Mouse (Mus musculus): Measurements from ENCODE around the gene Ubxn2a.

DNA sequence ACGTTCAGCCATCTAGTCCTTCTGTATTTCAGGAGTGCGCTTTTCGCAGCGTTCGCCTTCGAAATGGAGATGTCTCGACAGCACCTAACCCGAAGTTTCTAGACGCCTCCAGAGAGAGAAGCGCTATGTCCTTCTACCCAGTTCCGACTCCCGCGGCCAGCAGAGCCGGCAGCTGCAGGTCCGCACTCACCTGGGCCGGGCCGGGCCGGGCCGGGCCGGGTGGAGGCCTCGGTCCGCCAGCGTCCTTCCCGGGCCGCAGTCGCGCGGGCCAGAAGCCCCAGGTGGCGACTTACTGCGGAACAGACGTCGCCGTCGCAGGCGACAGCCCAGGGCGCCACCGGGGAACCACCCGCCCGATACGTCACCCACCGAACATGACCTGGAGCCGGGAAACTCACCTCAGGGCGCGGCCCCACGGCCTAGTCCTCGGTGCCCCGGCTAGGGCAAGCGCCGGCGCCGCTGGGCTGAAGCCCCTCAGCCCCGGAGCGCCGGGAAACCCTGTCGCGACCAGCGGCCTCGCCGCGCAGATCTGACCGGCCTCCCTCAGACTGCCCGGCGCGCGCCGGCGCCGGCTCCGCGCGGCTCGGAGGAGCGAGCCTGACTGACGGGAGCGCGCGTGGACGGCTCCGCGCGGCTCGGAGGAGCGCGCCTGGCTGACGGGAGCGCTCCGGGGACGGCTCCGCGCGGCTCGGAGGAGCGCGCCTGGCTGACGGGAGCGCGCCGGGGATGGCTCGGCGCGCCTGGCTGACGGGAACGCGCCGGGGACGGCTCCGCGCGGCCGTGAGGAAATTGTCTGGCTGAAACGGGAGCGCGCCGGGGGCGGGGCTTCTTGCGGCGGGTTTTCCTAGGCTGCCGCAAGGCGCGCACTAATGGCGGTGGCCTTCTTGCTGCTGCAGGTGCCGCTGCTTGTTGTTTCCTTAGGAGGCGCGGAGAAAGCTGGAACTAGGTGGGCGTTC is at the start of gene Ubxn2a:
- no peak for TF ChIP-seq CTCF (IDR thresholded peaks at IDR 0.05; ENCODE audit: control insufficient read depth, insufficient read depth, low read length)
- peak; percentile 61; the same call in 1 of the 2 replicates for TF ChIP-seq POLR2A (IDR thresholded peaks at IDR 0.05; ENCODE audit: borderline replicate concordance, control insufficient read depth, low read depth, low read length)

Measured in bone marrow, adult 2 months (tissue).